ENCODE assay signal across 9 mouse cellular contexts in the genomic region with DNA sequence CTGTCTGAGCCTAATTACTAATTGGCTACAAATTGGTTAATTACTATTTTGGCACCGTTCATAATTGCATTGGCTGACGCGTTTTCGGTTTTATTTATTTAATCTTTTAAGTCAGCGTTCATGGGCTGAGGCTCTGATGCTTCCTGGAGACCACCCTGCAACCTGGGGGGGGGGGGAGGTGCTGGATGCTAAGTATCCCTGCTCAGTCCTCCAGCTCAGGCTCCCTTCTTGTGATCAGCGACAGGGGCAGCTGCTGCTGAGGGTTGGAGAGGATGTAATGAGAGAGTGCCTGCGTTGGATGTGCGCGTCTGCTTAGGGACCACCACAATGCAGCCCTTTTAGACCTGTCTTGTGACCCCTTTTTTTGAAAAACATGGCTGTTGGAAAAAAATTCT. TPM values are rescaled to one million over a fixed set of nuclear protein-coding genes. Genes with fewer than 3 reads are reported as not detected.
DNase-seq lines count a peak whose midpoint lies in the region; ATAC-seq lines count a peak whose summit lies in the region.
"Had no signal": no experiment of that assay in that cellular context is flagged by ENCODE, and none has a peak within 500 bp of the region (broad histone marks: within the 10 kb centered on the region; RNA-seq: fewer than 3 reads in every experiment).

No protein-coding gene starts in this region.

- no peaks in the 10 kb centered on the region for H3K9me3 ChIP-seq in lung, embryonic 16.5 days (ENCODE audit: control insufficient read depth, low read length)
- H3K9me3 ChIP-seq in limb, embryonic 15.5 days = no peaks in the 10 kb centered on the region
- no peaks in the 10 kb centered on the region for H3K9me3 ChIP-seq in stomach, embryonic 14.5 days (ENCODE audit: control insufficient read depth, low read depth, low read length)

- H3K36me3 ChIP-seq in lung, embryonic 16.5 days (ENCODE audit: control insufficient read depth, insufficient read depth, low read length) = no peaks in the 10 kb centered on the region; the same call in 1 of the 2 replicates
- H3K36me3 ChIP-seq in limb, embryonic 15.5 days = no peaks in the 10 kb centered on the region
- H3K36me3 ChIP-seq in stomach, embryonic 14.5 days (ENCODE audit: control insufficient read depth, insufficient read depth, low read length) = no peaks in the 10 kb centered on the region

- peak overlapping the region; percentile 97 for H3K4me2 ChIP-seq in lung, embryonic 16.5 days (ENCODE audit: low read depth, low read length)
- H3K4me2 ChIP-seq in limb, embryonic 15.5 days = peak overlapping the region; percentile 94
- peak overlapping the region; percentile 98 for H3K4me2 ChIP-seq in stomach, embryonic 14.5 days (replicated peaks; ENCODE audit: low read depth, low read length)

- no peak for ATAC-seq in lung, embryonic 16.5 days (ENCODE audit: low read depth)
- no peak for ATAC-seq in limb, embryonic 15.5 days (ENCODE audit: insufficient number of reproducible peaks, low FRiP score, low TSS enrichment, low read depth)
- ATAC-seq in stomach, embryonic 14.5 days (ENCODE audit: insufficient number of reproducible peaks, insufficient read depth, low FRiP score, low read depth) = no peak; the same call in 1 of the 2 replicates

- 3% methylated on average over 9 of the region's 9 CpGs for WGBS in lung, embryonic 16.5 days
- 2% methylated on average over 9 of the region's 9 CpGs for WGBS in limb, embryonic 15.5 days
- WGBS in stomach, embryonic 14.5 days = 2% methylated on average over 9 of the region's 9 CpGs

- no peak overlapping the region for H3K27ac ChIP-seq in lung, embryonic 16.5 days (ENCODE audit: low read length)
- no peak overlapping the region for H3K27ac ChIP-seq in limb, embryonic 15.5 days
- no peak overlapping the region for H3K27ac ChIP-seq in stomach, embryonic 14.5 days (ENCODE audit: low read length)

- peak; percentile 2 to 10 for DNase-seq in cerebellum, postnatal 10 days
- DNase-seq in cerebellum, adult 9-10 months = no peak
- no peak for DNase-seq in lung, postnatal 36 days
- DNase-seq in layer of hippocampus, postnatal 25 days (ENCODE audit: extremely low spot score in 1 of 2, low spot score in 1 of 2) = no peak
- no peak for DNase-seq in layer of hippocampus, adult 8-10 months (ENCODE audit: low spot score in 2 of 2)

- peaks cover 19% of the 10 kb centered on the region; the same call in 1 of the 2 replicates for H3K27me3 ChIP-seq in lung, embryonic 16.5 days (ENCODE audit: control insufficient read depth, insufficient read depth, low read depth, low read length)
- peaks cover 35% of the 10 kb centered on the region for H3K27me3 ChIP-seq in limb, embryonic 15.5 days
- peaks cover 19% of the 10 kb centered on the region for H3K27me3 ChIP-seq in stomach, embryonic 14.5 days (ENCODE audit: control insufficient read depth, insufficient read depth, low read length)

- H3K9ac ChIP-seq in lung, embryonic 16.5 days (ENCODE audit: low read length) = peak overlapping the region; percentile 2; the same call in 1 of the 2 replicates
- no peak overlapping the region for H3K9ac ChIP-seq in limb, embryonic 15.5 days
- no peak overlapping the region for H3K9ac ChIP-seq in stomach, embryonic 14.5 days (replicated peaks; ENCODE audit: low read depth, low read length)

- peaks cover 19% of the 10 kb centered on the region for H3K4me1 ChIP-seq in lung, embryonic 16.5 days (replicated peaks; ENCODE audit: control insufficient read depth, insufficient read depth, low read length)
- H3K4me1 ChIP-seq in limb, embryonic 15.5 days = peaks cover 33% of the 10 kb centered on the region
- peaks cover 15% of the 10 kb centered on the region; the same call in 1 of the 2 replicates for H3K4me1 ChIP-seq in stomach, embryonic 14.5 days (ENCODE audit: control insufficient read depth, insufficient read depth, low read length)

- peak overlapping the region; percentile 51 for H3K4me3 ChIP-seq in lung, embryonic 16.5 days (ENCODE audit: low read length)
- H3K4me3 ChIP-seq in limb, embryonic 15.5 days = peak overlapping the region; percentile 49
- H3K4me3 ChIP-seq in stomach, embryonic 14.5 days (ENCODE audit: low read depth, low read length) = peak overlapping the region; percentile 37
- H3K4me3 ChIP-seq: erythroblast, embryonic 14.5 days had no signal

RNA-seq across cellular contexts. Expression of a gene that starts 2.0 kb away (rescaled TPM):
- polyA plus RNA-seq in lung, embryonic 16.5 days (2015; fragmentation: Nextera tagmentation; extraction: Ambion mirVana) = 0.75 and 2.6 TPM in 2 replicates
- 5.8 and 8.5 TPM in 2 replicates for polyA plus RNA-seq in limb, embryonic 15.5 days (2015; fragmentation: Nextera tagmentation; extraction: Ambion mirVana)
- polyA plus RNA-seq in stomach, embryonic 14.5 days (2014; fragmentation: Nextera tagmentation; extraction: Ambion mirVana) = 1.5 and 2.8 TPM in 2 replicates
- 100 to 1,000 TPM in 1 of 2 experiments, 10 to 100 TPM in 1; 97.5 to 112 TPM for total RNA-seq in layer of hippocampus, postnatal 25 days (2021)
- 100 to 1,000 TPM in 1 of 4 experiments, 10 to 100 TPM in 3; 72.4 to 104 (median 88.3) TPM for total RNA-seq in layer of hippocampus, adult 8-10 months (2022)
- polyA plus RNA-seq: erythroblast, embryonic 14.5 days had no signal

Comparison
In these comparisons a context has a peak if more than half of its experiments do, and no peak if none do; other contexts are left out.
1. DNase-seq: peak in cerebellum, postnatal 10 days (2 of 2); none in cerebellum, adult 9-10 months (single experiment), lung, postnatal 36 days (single experiment), layer of hippocampus, postnatal 25 days (0 of 2) and layer of hippocampus, adult 8-10 months (0 of 2).
2. Peak in every context shown above with its lines, with median percentiles within 50 percentile points of each other: H3K4me2 ChIP-seq and H3K4me3 ChIP-seq.